Mouse (Mus musculus) neural tube, embryonic 11.5 days (tissue): Measurements from ENCODE around the gene Prpf40b. TPM values are rescaled to one million over a fixed set of nuclear protein-coding genes. Genes with fewer than 3 reads are reported as not detected.

Source experiments
- ATAC-seq: fragments of 200-750 bp; cut with Nextera tagmentation; 2 replicates; pipeline ENCODE4 v1.8.0; 2017; ENCODE audit warnings: moderate number of reproducible peaks, mild to moderate bottlenecking, moderate TSS enrichment, moderate library complexity; ENCODE audit not compliant: insufficient read depth, low FRiP score, low TSS enrichment
- DNase-seq: peaks from one replicate; pipeline ENCODE4 v3.0.0-alpha.2; 2015; ENCODE audit warnings: low spot score
- H3K27ac ChIP-seq: fragments of 300-500 bp; sonication (generic); 2 replicates; pipeline ENCODE4 v1.5.1; 2014; ENCODE audit warnings: low read depth, mild to moderate bottlenecking, low read length
- H3K27me3 ChIP-seq: fragments of 300-500 bp; sonication (generic); 2 replicates; pipeline ENCODE4 v1.6.1; 2014; ENCODE audit warnings: mild to moderate bottlenecking, low read length, mixed read lengths; ENCODE audit not compliant: control insufficient read depth, insufficient read depth
- H3K36me3 ChIP-seq: fragments of 300-500 bp; sonication (generic); 2 replicates; pipeline ENCODE4 v1.6.1; 2014; ENCODE audit warnings: mild to moderate bottlenecking, low read length, moderate library complexity, mixed read lengths; ENCODE audit not compliant: control insufficient read depth, insufficient read depth
- H3K4me1 ChIP-seq: fragments of 300-500 bp; sonication (generic); 2 replicates; pipeline ENCODE4 v1.6.1; 2014; ENCODE audit warnings: low read length, mixed read lengths; ENCODE audit not compliant: control insufficient read depth, insufficient read depth
- H3K4me2 ChIP-seq: fragments of 300-500 bp; sonication (generic); 2 replicates; pipeline ENCODE4 v1.6.1; 2014; ENCODE audit warnings: low read depth, mild to moderate bottlenecking, moderate library complexity
- H3K4me3 ChIP-seq: fragments of 300-500 bp; sonication (generic); 2 replicates; pipeline ENCODE4 v1.5.1; 2014; ENCODE audit warnings: low read depth, low read length
- H3K9ac ChIP-seq: fragments of 300-500 bp; sonication (generic); 2 replicates; pipeline ENCODE4 v1.6.1; 2014; ENCODE audit warnings: mild to moderate bottlenecking, low read length
- H3K9me3 ChIP-seq: fragments of 300-500 bp; sonication (generic); 2 replicates; pipeline ENCODE4 v1.6.1; 2016; ENCODE audit warnings: low read length; ENCODE audit not compliant: control insufficient read depth
- WGBS: fragments of 180-500 bp; shearing (Covaris S2); extraction: QIAGEN DNeasy Blood & Tissue Kit; methylation state at CpG from one replicate; pipeline ENCODE4 v1.1.7; 2014; 5-methylcytosine and 5-hydroxymethylcytosine counted together
- polyA plus RNA-seq: library from polyadenylated mRNA; unstranded; fragments of >200 nt; fragmentation: Nextera tagmentation; extraction: Ambion mirVana; gene quantifications from 2 replicates; pipeline ENCODE4 v1.2.1, GENCODE M21; 2014

The Prpf40b gene
- polyA plus RNA-seq, 1 experiment from 2014 or later, result 50.4 TPM

- 94% methylated on average over 6 of the region's 6 CpGs for WGBS
- no peak overlapping the region for H3K27ac ChIP-seq
- H3K4me3 ChIP-seq, result no peak overlapping the region
- DNase-seq (no peak), ATAC-seq (no peak)
- no peaks in the 10 kb centered on the region for H3K9me3 ChIP-seq
- H3K36me3 ChIP-seq, result peaks cover 2% of the 10 kb centered on the region; the same call in 1 of the 2 replicates
- H3K27me3 ChIP-seq, result no peaks in the 10 kb centered on the region
- no peak overlapping the region for H3K4me2 ChIP-seq
- H3K4me1 ChIP-seq, result peaks cover 4% of the 10 kb centered on the region; the same call in 1 of the 2 replicates
- no peak overlapping the region for H3K9ac ChIP-seq
Observed at GRCm38 (mm10) chr15:99253772-99254171, 41.1 kb upstream of the Prpf40b start.

- Histone ChIP-seq H3K4me1 (peaks cover 4% of the 10 kb centered on the region; the same call in 1 of the 2 replicates), H3K4me3 (no peak overlapping the region), H3K9ac (no peak overlapping the region), H3K36me3 (no peaks in the 10 kb centered on the region), H3K4me2 (no peak overlapping the region), H3K27ac (no peak overlapping the region), H3K27me3 (no peaks in the 10 kb centered on the region), H3K9me3 (no peaks in the 10 kb centered on the region)
- ATAC-seq, result no peak
- no peak for DNase-seq
- 84% methylated on average over 2 of the region's 2 CpGs for WGBS
Observed at GRCm38 (mm10) chr15:99254477-99255005, 40.3 kb upstream of the Prpf40b start.

GRCm38 (mm10) chr15:99255241-99255749 is 39.6 kb upstream of the Prpf40b start:
- Histone ChIP-seq H3K4me2 (no peak overlapping the region), H3K4me1 (peaks cover 6% of the 10 kb centered on the region; the same call in 1 of the 2 replicates), H3K9ac (no peak overlapping the region), H3K27me3 (no peaks in the 10 kb centered on the region), H3K36me3 (no peaks in the 10 kb centered on the region), H3K9me3 (no peaks in the 10 kb centered on the region), H3K4me3 (no peak overlapping the region), H3K27ac (no peak overlapping the region)
- 90% methylated on average over 6 of the region's 6 CpGs for WGBS
- DNase-seq (no peak), ATAC-seq (no peak)

GRCm38 (mm10) chr15:99259167-99259729 is 35.6 kb upstream of the Prpf40b start:
- H3K9me3 ChIP-seq, result no peaks in the 10 kb centered on the region
- WGBS, result 66% methylated on average over 8 of the region's 8 CpGs

GRCm38 (mm10) chr15:99259730-99260252 is 35.1 kb upstream of the Prpf40b start:
- Histone ChIP-seq H3K27ac (no peak overlapping the region), H3K9me3 (no peaks in the 10 kb centered on the region), H3K9ac (no peak overlapping the region), H3K27me3 (no peaks in the 10 kb centered on the region), H3K4me2 (peak overlapping the region; percentile 27), H3K36me3 (no peaks in the 10 kb centered on the region), H3K4me3 (no peak overlapping the region), H3K4me1 (0 out of 2 replicates have a peak, but pooled peaks cover 3% of the 10 kb centered on the region)
- peak; percentile 73 for DNase-seq
- 2% methylated on average over 9 of the region's 10 CpGs for WGBS
- ATAC-seq, result no peak; the same call in 1 of the 2 replicates

More at GRCm38 (mm10) chr15:99259167-99259729, 35.6 kb upstream of the Prpf40b start:
- no peak overlapping the region for H3K4me3 ChIP-seq
- H3K4me1 ChIP-seq, result 0 out of 2 replicates have a peak, but pooled peaks cover 3% of the 10 kb centered on the region
- ATAC-seq (0 out of 2 replicates have a peak, but pooled peaks have one; percentile 38), DNase-seq (no peak)
- H3K36me3 ChIP-seq, result no peaks in the 10 kb centered on the region
- no peak overlapping the region for H3K9ac ChIP-seq
- no peak overlapping the region for H3K27ac ChIP-seq
- 0 out of 2 replicates have a peak overlapping the region, but pooled peaks have one; percentile 4 for H3K4me2 ChIP-seq
- H3K27me3 ChIP-seq, result no peaks in the 10 kb centered on the region

GRCm38 (mm10) chr15:99262702-99263101 is 32.2 kb upstream of the Prpf40b start:
- H3K4me2 ChIP-seq, result no peak overlapping the region
- DNase-seq (no peak), ATAC-seq (no peak)
- H3K4me3 ChIP-seq, result no peak overlapping the region
- H3K9me3 ChIP-seq, result no peaks in the 10 kb centered on the region
- H3K4me1 ChIP-seq, result 0 out of 2 replicates have a peak, but pooled peaks cover 3% of the 10 kb centered on the region
- H3K27ac ChIP-seq, result no peak overlapping the region
- H3K27me3 ChIP-seq, result no peaks in the 10 kb centered on the region
- no peak overlapping the region for H3K9ac ChIP-seq
- 65% methylated on average over 10 of the region's 10 CpGs for WGBS
- no peaks in the 10 kb centered on the region for H3K36me3 ChIP-seq

- H3K9me3 ChIP-seq, result no peaks in the 10 kb centered on the region
- H3K27ac ChIP-seq, result no peak overlapping the region
- H3K36me3 ChIP-seq, result no peaks in the 10 kb centered on the region
- no peak overlapping the region for H3K4me3 ChIP-seq
- H3K9ac ChIP-seq, result no peak overlapping the region
- no peak for DNase-seq
- no peak for ATAC-seq
- 69% methylated on average over 2 of the region's 2 CpGs for WGBS
- no peaks in the 10 kb centered on the region for H3K27me3 ChIP-seq
- no peak overlapping the region for H3K4me2 ChIP-seq
- H3K4me1 ChIP-seq, result 0 out of 2 replicates have a peak, but pooled peaks cover 3% of the 10 kb centered on the region
Observed at GRCm38 (mm10) chr15:99264363-99264762, 30.5 kb upstream of the Prpf40b start.

- Histone ChIP-seq H3K36me3 (no peaks in the 10 kb centered on the region), H3K27me3 (no peaks in the 10 kb centered on the region), H3K4me2 (no peak overlapping the region), H3K9ac (no peak overlapping the region), H3K9me3 (no peaks in the 10 kb centered on the region), H3K27ac (no peak overlapping the region), H3K4me3 (no peak overlapping the region), H3K4me1 (no peaks in the 10 kb centered on the region)
- WGBS, result 28% methylated on average over 4 of the region's 4 CpGs
- ATAC-seq (no peak), DNase-seq (peak; percentile 65)
Observed at GRCm38 (mm10) chr15:99265679-99266078, 29.2 kb upstream of the Prpf40b start.
